Mouse (Mus musculus) MEL (cell line): Measurements from ENCODE around the gene Kcnc3.

Source experiments
- CTCF ChIP-seq, 3 experiments: IDR thresholded peaks in 2 of 3; conservative IDR thresholded peaks in 1 of 3; 2 replicates each; pipeline ENCODE4 v1.5.1; 2011 to 2012; ENCODE audit warnings: low read length in 3 of 3, low read depth in 2 of 3, mild to moderate bottlenecking in 2 of 3, improper control_type of control experiment in 1 of 3, inconsistent platforms in 1 of 3, mixed read lengths in 1 of 3, moderate library complexity in 1 of 3; ENCODE audit not compliant: control insufficient read depth in 1 of 3, insufficient read depth in 1 of 3, poor library complexity in 1 of 3, severe bottlenecking in 1 of 3
- E2F4 ChIP-seq: IDR thresholded peaks from 2 replicates; pipeline ENCODE4 v1.6.1; 2011; ENCODE audit warnings: low read depth, low read length, improper control_type of control experiment, borderline replicate concordance
- ELF1 ChIP-seq: IDR thresholded peaks from 2 replicates; pipeline ENCODE4 v1.6.1; 2014; ENCODE audit warnings: low read depth, mild to moderate bottlenecking, inconsistent platforms, low read length, improper control_type of control experiment, moderate library complexity
- EP300 ChIP-seq, 2 experiments: IDR thresholded peaks; 2 replicates each; pipeline ENCODE4 v1.6.1; 2011; ENCODE audit warnings: improper control_type of control experiment in 2 of 2, low read length in 2 of 2, low read depth in 1 of 2, mild to moderate bottlenecking in 1 of 2
- MAFK ChIP-seq: IDR thresholded peaks from 2 replicates; pipeline ENCODE4 v1.6.1; 2011; ENCODE audit warnings: low read depth, mild to moderate bottlenecking, low read length, improper control_type of control experiment, borderline replicate concordance
- MXI1 ChIP-seq: IDR thresholded peaks from 2 replicates; pipeline ENCODE4 v1.6.1; 2011; ENCODE audit warnings: mild to moderate bottlenecking, low read depth, low read length, improper control_type of control experiment
- NRF1 ChIP-seq: IDR thresholded peaks from 2 replicates; pipeline ENCODE4 v1.6.1; 2014; ENCODE audit warnings: low read depth, mild to moderate bottlenecking, inconsistent platforms, low read length, improper control_type of control experiment, moderate library complexity; ENCODE audit not compliant: poor library complexity, insufficient read depth, severe bottlenecking
- POLR2A ChIP-seq, 2 experiments: IDR thresholded peaks; 2 replicates each; pipeline ENCODE4 v1.6.1; 2011 to 2012; ENCODE audit warnings: low read length in 2 of 2, mild to moderate bottlenecking in 2 of 2, control low read depth in 1 of 2, improper control_type of control experiment in 1 of 2, low read depth in 1 of 2, moderate library complexity in 1 of 2; ENCODE audit not compliant: control insufficient read depth in 1 of 2, insufficient read depth in 1 of 2, poor library complexity in 1 of 2
- POLR2AphosphoS2 ChIP-seq: IDR thresholded peaks from 2 replicates; pipeline ENCODE4 v1.6.1; 2011; ENCODE audit warnings: low read length, improper control_type of control experiment
- ZKSCAN1 ChIP-seq: IDR thresholded peaks from 2 replicates; pipeline ENCODE4 v1.6.1; 2012; ENCODE audit warnings: low read depth, mild to moderate bottlenecking, inconsistent platforms, low read length, improper control_type of control experiment, moderate library complexity

- TF ChIP-seq CTCF (IDR thresholded peaks at IDR 0.05 in 2 of 3, conservative IDR thresholded peaks at IDR 0.05 in 1 of 3; ENCODE audit: control insufficient read depth in 1 of 3, insufficient read depth in 1 of 3, low read depth in 2 of 3, low read length in 3 of 3, poor library complexity in 1 of 3, severe bottlenecking in 1 of 3) (no peak), ZKSCAN1 (no peak), E2F4 (no peak), POLR2A (IDR thresholded peaks at IDR 0.05; ENCODE audit: control insufficient read depth in 1 of 2, insufficient read depth in 1 of 2, low read depth in 1 of 2, low read length in 2 of 2, poor library complexity in 1 of 2) (no peak), EP300 (IDR thresholded peaks at IDR 0.05; ENCODE audit: low read depth in 1 of 2, low read length in 2 of 2) (no peak), MAFK (no peak), POLR2AphosphoS2 (no peak), NRF1 (no peak), MXI1 (no peak), ELF1 (no peak)
These were observed 17.4 kb upstream of the Kcnc3 start for GRCm38 (mm10) chr7:44572956-44573484.
